Mouse (Mus musculus): ENCODE measurements at regions not wholly inside any gene's neighbourhood (a gene's known extent, or its start where the extent isn't known, plus 50 kb on each side); places are given as distances from the start of the nearest gene placed in this dataset.

- TF ChIP-seq CTCF (conservative IDR thresholded peaks at IDR 0.05; ENCODE audit: insufficient read depth, insufficient read length, low read depth, low read length) (no peak), POLR2A (IDR thresholded peaks at IDR 0.05; ENCODE audit: low read depth, low read length) (no peak)
Measured at GRCm38 (mm10) chr5:101112151-101112769, 266.7 kb downstream of the Gpat3 start.
